Mouse (Mus musculus) lung, embryonic 16.5 days (tissue): ENCODE data around the gene Hes7. TPM values are rescaled to one million over a fixed set of nuclear protein-coding genes. Genes with fewer than 3 reads are reported as not detected.

ENCODE experiments used
- ATAC-seq: fragments of 200-750 bp; cut with Nextera tagmentation; 2 replicates; pipeline ENCODE4 v1.8.0; 2017; ENCODE audit warnings: low read depth, mild to moderate bottlenecking, moderate library complexity
- H3K27ac ChIP-seq: fragments of 300-500 bp; sonication (generic); 2 replicates; pipeline ENCODE4 v1.5.1; 2014; ENCODE audit warnings: mild to moderate bottlenecking, control low read depth, low read length
- H3K27me3 ChIP-seq: fragments of 300-500 bp; sonication (generic); 2 replicates; pipeline ENCODE4 v1.6.1; 2014; ENCODE audit warnings: low read depth, low read length, mixed read lengths; ENCODE audit not compliant: control insufficient read depth, insufficient read depth
- H3K36me3 ChIP-seq: fragments of 300-500 bp; sonication (generic); 2 replicates; pipeline ENCODE4 v1.6.1; 2014; ENCODE audit warnings: low read length; ENCODE audit not compliant: control insufficient read depth, insufficient read depth
- H3K4me1 ChIP-seq: fragments of 300-500 bp; sonication (generic); replicated peaks from 2 replicates; pipeline ENCODE4 v1.6.1; 2014; ENCODE audit warnings: low read length, mixed read lengths; ENCODE audit not compliant: control insufficient read depth, insufficient read depth
- H3K4me2 ChIP-seq: fragments of 300-500 bp; sonication (generic); 2 replicates; pipeline ENCODE4 v1.6.1; 2014; ENCODE audit warnings: low read depth, low read length, control low read depth
- H3K4me3 ChIP-seq: fragments of 300-500 bp; sonication (generic); 2 replicates; pipeline ENCODE4 v1.5.1; 2014; ENCODE audit warnings: mild to moderate bottlenecking, low read length, control low read depth
- H3K9ac ChIP-seq: fragments of 300-500 bp; sonication (generic); 2 replicates; pipeline ENCODE4 v1.6.1; 2014; ENCODE audit warnings: low read length, control low read depth
- H3K9me3 ChIP-seq: fragments of 300-500 bp; sonication (generic); 2 replicates; pipeline ENCODE4 v1.6.1; 2016; ENCODE audit warnings: low read length; ENCODE audit not compliant: control insufficient read depth
- WGBS: fragments of 180-500 bp; shearing (Covaris S2); extraction: QIAGEN DNeasy Blood & Tissue Kit; methylation state at CpG from one replicate; pipeline ENCODE4 v1.1.7; 2014; 5-methylcytosine and 5-hydroxymethylcytosine counted together
- polyA plus RNA-seq: library from polyadenylated mRNA; unstranded; fragments of >200 nt; fragmentation: Nextera tagmentation; extraction: Ambion mirVana; gene quantifications from 2 replicates; pipeline ENCODE4 v1.2.1, GENCODE M21; 2015

The Hes7 gene
- polyA plus RNA-seq, 1 experiment from 2014 or later, result 0.43 TPM

DNA sequence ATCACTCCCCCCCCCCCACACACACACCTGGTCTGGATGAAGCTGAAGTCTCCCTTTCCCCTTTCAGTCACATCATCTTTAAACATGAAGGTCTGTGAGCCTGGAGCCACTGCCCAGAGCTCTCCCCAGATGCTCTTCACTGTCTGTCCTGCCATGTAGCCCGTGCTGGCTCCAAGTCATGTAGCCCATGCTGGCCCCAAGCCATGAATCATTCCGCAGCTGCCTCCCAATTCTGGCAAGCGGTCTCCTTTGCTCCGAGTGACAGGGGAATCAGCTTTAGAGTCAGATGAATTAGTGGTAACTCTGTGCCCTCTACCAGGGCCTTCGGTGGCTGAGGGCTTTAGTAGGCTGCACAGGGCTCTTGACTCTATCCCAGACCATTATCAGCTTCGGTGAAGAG is 29.5 kb downstream of the Hes7 start:
- H3K27ac ChIP-seq, result no peak overlapping the region
- 0 out of 2 replicates have a peak overlapping the region, but pooled peaks have one; percentile 6 for H3K9ac ChIP-seq
- no peak for ATAC-seq
- peaks cover 9% of the 10 kb centered on the region; the same call in 1 of the 2 replicates for H3K27me3 ChIP-seq
- H3K4me2 ChIP-seq, result no peak overlapping the region
- H3K9me3 ChIP-seq, result no peaks in the 10 kb centered on the region
- no peaks in the 10 kb centered on the region for H3K36me3 ChIP-seq
- H3K4me1 ChIP-seq, result peaks cover 3% of the 10 kb centered on the region; the same call in 1 of the 2 replicates
- 61% methylated on average over 6 of the region's 6 CpGs for WGBS
- no peak overlapping the region for H3K4me3 ChIP-seq

DNA sequence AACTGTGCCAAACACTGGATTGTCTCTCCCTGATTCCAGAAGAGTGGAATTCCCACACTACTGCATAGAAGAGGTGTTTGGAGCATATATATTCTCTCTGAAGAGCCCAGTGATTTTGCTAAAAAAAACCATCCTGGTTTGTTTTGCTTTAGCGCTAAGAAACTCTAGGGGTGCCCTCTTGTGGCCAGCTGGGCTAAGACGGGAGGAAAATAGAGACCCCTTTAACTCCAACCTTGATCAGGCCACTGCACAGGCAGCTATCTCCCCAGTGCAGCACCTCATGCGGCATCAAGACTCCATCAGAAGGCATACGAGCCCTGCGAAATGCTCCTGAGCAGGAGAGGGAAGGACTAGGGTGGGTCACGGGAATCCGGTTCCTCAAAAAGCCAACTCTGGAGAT is 30.2 kb downstream of the Hes7 start:
- H3K27ac ChIP-seq, result no peak overlapping the region
- peak overlapping the region; percentile 25 for H3K4me3 ChIP-seq
- no peaks in the 10 kb centered on the region for H3K9me3 ChIP-seq
- WGBS, result 5% methylated on average over 7 of the region's 7 CpGs
- peaks cover 3% of the 10 kb centered on the region; the same call in 1 of the 2 replicates for H3K4me1 ChIP-seq
- H3K9ac ChIP-seq, result peak overlapping the region; percentile 15; the same call in 1 of the 2 replicates
- H3K4me2 ChIP-seq, result peak overlapping the region; percentile 50
- H3K36me3 ChIP-seq, result no peaks in the 10 kb centered on the region
- H3K27me3 ChIP-seq, result peaks cover 9% of the 10 kb centered on the region; the same call in 1 of the 2 replicates
- 0 out of 2 replicates have a peak, but pooled peaks have one; percentile 38 for ATAC-seq

DNA sequence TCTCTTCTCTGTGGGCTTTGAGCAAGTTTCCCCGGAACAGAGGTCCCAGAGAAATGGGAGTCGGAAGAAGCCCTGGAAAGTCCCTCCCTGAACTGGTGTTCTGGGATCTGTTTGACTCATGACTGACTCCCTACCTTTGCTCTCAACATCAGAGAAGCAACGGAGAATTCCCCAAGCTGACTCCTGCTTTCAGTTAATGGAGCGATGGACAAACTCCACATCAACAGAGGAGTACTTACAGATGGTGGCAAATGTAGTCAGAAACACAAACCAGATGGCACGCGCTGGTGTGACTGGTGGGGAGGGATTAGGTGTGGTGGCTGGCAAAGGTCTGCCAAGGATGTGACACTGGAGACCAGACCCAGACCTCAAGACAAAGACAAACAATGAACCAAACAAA is 30.8 kb downstream of the Hes7 start:
- H3K27ac ChIP-seq, result no peak overlapping the region
- ATAC-seq, result no peak
- H3K4me1 ChIP-seq, result peaks cover 3% of the 10 kb centered on the region; the same call in 1 of the 2 replicates
- no peaks in the 10 kb centered on the region for H3K9me3 ChIP-seq
- WGBS, result 60% methylated on average over 6 of the region's 6 CpGs
- H3K36me3 ChIP-seq, result no peaks in the 10 kb centered on the region
- no peak overlapping the region for H3K9ac ChIP-seq
- peak overlapping the region; percentile 25 for H3K4me3 ChIP-seq
- H3K4me2 ChIP-seq, result peak overlapping the region; percentile 50
- H3K27me3 ChIP-seq, result peaks cover 9% of the 10 kb centered on the region; the same call in 1 of the 2 replicates

DNA sequence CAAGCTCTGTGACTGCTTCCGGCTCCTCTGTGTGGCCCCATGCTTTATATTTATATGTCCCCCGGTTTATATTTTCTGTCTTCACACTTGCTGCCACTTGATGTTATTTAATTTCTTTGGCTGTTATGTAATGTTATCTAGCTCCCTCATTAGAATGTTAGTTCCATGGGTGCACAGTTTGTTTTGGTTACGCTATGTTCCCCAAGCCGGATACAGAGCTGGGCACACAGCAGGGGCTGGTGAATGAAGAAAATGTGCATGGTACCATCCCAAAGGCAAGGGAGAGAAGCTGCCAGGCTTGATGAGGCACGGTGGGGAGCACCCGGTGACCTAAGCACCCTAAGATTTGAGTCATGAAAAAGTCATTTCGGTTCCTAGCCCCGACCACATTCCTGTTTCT is 33.6 kb downstream of the Hes7 start:
- 69% methylated on average over 8 of the region's 8 CpGs for WGBS

DNA sequence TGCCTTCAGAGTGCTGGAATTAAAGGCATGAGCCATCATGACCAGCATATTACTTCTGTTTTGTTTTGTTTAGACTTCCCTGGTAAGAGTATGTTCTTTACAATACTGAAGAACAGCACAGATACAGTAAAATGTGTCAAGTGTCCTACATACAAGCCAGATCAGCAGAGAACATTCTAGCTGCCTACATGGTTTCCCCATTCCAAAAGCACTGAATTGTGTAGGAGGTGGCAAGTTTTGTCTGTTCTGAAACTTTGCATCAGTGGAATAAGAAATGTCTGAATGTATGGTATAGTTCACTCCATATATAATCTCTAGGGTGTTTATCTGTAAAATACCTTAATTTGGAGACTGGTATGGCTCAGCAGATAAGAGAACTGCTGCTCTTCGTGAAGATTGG is 35.1 kb downstream of the Hes7 start:
- Histone ChIP-seq H3K4me3 (no peak overlapping the region), H3K27me3 (peaks cover 28% of the 10 kb centered on the region), H3K9ac (no peak overlapping the region), H3K27ac (no peak overlapping the region), H3K9me3 (no peaks in the 10 kb centered on the region), H3K36me3 (no peaks in the 10 kb centered on the region), H3K4me2 (no peak overlapping the region), H3K4me1 (peaks cover 3% of the 10 kb centered on the region; the same call in 1 of the 2 replicates)
- 27% methylated on average over 1 of the region's 1 CpGs for WGBS
- ATAC-seq, result no peak

More for the DNA sequence above, 33.6 kb downstream of the Hes7 start:
- peaks cover 3% of the 10 kb centered on the region; the same call in 1 of the 2 replicates for H3K4me1 ChIP-seq
- H3K9ac ChIP-seq, result no peak overlapping the region
- no peak overlapping the region for H3K4me3 ChIP-seq
- no peak overlapping the region for H3K4me2 ChIP-seq
- no peak overlapping the region for H3K27ac ChIP-seq
- no peak for ATAC-seq
- peaks cover 28% of the 10 kb centered on the region for H3K27me3 ChIP-seq
- no peaks in the 10 kb centered on the region for H3K9me3 ChIP-seq
- H3K36me3 ChIP-seq, result no peaks in the 10 kb centered on the region

DNA sequence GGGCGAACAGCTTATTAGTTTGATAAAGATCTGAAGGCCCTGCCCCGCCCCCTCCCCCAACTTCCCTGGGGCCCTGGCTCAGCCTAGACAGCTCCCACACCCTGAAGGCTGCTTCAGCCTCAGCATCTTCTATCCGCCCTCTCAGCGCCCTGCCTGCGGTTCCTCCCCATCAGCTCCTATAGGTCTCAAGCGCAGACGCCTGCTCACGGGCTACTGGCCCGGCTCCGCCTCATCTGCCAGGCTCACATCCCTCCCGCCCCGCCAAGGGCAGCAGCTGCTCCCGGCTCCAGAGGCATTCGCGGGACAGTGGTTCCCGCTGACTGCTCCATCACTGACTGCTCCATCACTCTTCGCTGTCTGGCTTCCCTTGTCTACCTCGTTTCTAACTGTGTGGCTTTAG is 36.6 kb downstream of the Hes7 start, which contains the start of gene Alox12b:
Gene Alox12b, plus strand, starts transcription at position 190 of the 400 bp plus-strand sequence.
- 3% methylated on average over 18 of the region's 18 CpGs for WGBS
- ATAC-seq, result peak; percentile 34; the same call in 1 of the 2 replicates
- H3K9ac ChIP-seq, result no peak within 1 kb of the TSS

DNA sequence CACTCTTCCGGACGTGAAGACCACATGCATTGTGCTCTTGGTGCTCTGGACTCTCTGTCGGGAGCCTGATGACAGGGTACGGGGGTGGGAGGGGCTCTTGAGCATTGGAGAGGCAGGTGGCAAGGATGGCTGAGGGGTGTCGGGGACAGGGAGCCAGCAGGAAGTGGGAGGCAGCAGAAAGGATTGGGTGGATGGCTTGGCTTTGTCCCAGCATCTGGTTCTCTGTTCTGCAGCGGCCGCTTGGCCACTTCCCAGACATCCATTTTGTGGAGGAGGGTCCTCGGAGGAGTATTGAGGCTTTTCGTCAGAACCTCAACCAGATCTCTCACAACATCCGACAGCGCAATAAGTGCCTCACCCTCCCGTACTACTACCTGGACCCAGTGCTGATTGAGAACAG is 49.1 kb downstream of the Hes7 start:
- WGBS, result 77% methylated on average over 12 of the region's 12 CpGs
- Histone ChIP-seq H3K4me3 (no peak overlapping the region), H3K4me1 (no peaks in the 10 kb centered on the region), H3K27me3 (peaks cover 2% of the 10 kb centered on the region; the same call in 1 of the 2 replicates), H3K27ac (no peak overlapping the region), H3K4me2 (no peak overlapping the region), H3K9me3 (no peaks in the 10 kb centered on the region), H3K9ac (no peak overlapping the region), H3K36me3 (no peaks in the 10 kb centered on the region)
- no peak for ATAC-seq

More for the DNA sequence above, 36.6 kb downstream of the Hes7 start, which contains the start of gene Alox12b:
- no peaks in the 10 kb centered on the region for H3K4me1 ChIP-seq
- no peak within 1 kb of the TSS for H3K27ac ChIP-seq
- H3K27me3 ChIP-seq, result peaks cover 22% of the 10 kb centered on the region
- H3K36me3 ChIP-seq, result no peaks in the 10 kb centered on the region
- H3K9me3 ChIP-seq, result no peaks in the 10 kb centered on the region
- no peak within 1 kb of the TSS for H3K4me2 ChIP-seq
- H3K4me3 ChIP-seq, result no peak within 1 kb of the TSS

DNA sequence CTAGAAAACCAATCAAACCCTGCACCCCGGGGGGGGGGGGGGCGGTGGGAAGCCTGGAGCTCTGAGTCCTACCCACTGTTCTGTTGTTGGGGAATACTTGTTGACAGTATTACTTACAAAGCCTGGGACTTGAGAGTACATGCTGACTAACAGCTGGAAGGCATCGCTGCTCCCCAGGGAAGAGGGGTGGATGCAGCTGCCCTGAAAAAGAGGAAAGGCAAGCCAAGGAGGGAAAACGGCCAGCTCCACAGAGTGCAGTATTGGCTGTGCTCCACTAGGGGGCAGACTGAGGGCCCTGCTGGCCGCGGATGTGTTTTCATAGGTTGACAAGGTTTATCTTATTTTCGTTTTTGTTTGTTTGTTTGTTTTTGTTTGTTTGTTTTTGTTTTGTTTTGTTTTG is 51.4 kb downstream of the Hes7 start:
- H3K27ac ChIP-seq, result no peak overlapping the region
- H3K9ac ChIP-seq, result no peak overlapping the region
- 29% methylated on average over 7 of the region's 7 CpGs for WGBS
- no peaks in the 10 kb centered on the region for H3K27me3 ChIP-seq
- H3K4me1 ChIP-seq, result no peaks in the 10 kb centered on the region
- H3K4me2 ChIP-seq, result no peak overlapping the region
- no peaks in the 10 kb centered on the region for H3K9me3 ChIP-seq
- H3K4me3 ChIP-seq, result no peak overlapping the region
- no peaks in the 10 kb centered on the region for H3K36me3 ChIP-seq
- ATAC-seq, result peak; percentile 83

DNA sequence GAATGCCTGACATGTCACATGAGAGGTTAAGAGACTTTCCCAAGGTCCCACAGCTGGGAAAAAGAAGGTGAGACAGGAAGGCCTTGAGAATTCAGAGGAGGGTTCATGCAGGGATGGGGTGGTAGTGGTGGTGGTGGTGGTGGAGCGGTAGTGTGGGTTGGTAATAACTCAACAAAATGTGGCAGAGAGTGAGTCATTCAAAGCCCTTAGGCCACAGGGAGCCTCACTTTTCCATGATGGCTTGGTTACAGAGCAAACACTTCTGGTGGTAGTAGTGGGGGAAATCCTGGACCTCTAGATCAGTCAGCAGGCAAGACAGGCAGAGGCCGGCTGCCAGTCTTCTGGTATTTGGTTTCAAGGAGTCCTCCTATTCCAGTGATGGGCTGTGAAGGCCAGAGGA is 52.4 kb downstream of the Hes7 start:
- no peak overlapping the region for H3K4me2 ChIP-seq
- H3K36me3 ChIP-seq, result no peaks in the 10 kb centered on the region
- 67% methylated on average over 2 of the region's 2 CpGs for WGBS
- no peak for ATAC-seq
- no peak overlapping the region for H3K9ac ChIP-seq
- no peaks in the 10 kb centered on the region for H3K27me3 ChIP-seq
- no peak overlapping the region for H3K4me3 ChIP-seq
- H3K27ac ChIP-seq, result no peak overlapping the region
- H3K4me1 ChIP-seq, result no peaks in the 10 kb centered on the region
- no peaks in the 10 kb centered on the region for H3K9me3 ChIP-seq
